Mouse (Mus musculus): Measurements from ENCODE around the gene Aph1b. TPM values are rescaled to one million over a fixed set of nuclear protein-coding genes. Genes with fewer than 3 reads are reported as not detected.
"Not testable (repeated sequence)": the region's sequence is repeated elsewhere in the genome, so short reads cannot be mapped to it uniquely, and the experiment has no call there.

The Aph1b gene
- polyA plus RNA-seq (2012; ENCODE audit: insufficient read depth, low replicate concordance): 0.17 TPM in 1 of 2 replicates, not detected in the other

DNA sequence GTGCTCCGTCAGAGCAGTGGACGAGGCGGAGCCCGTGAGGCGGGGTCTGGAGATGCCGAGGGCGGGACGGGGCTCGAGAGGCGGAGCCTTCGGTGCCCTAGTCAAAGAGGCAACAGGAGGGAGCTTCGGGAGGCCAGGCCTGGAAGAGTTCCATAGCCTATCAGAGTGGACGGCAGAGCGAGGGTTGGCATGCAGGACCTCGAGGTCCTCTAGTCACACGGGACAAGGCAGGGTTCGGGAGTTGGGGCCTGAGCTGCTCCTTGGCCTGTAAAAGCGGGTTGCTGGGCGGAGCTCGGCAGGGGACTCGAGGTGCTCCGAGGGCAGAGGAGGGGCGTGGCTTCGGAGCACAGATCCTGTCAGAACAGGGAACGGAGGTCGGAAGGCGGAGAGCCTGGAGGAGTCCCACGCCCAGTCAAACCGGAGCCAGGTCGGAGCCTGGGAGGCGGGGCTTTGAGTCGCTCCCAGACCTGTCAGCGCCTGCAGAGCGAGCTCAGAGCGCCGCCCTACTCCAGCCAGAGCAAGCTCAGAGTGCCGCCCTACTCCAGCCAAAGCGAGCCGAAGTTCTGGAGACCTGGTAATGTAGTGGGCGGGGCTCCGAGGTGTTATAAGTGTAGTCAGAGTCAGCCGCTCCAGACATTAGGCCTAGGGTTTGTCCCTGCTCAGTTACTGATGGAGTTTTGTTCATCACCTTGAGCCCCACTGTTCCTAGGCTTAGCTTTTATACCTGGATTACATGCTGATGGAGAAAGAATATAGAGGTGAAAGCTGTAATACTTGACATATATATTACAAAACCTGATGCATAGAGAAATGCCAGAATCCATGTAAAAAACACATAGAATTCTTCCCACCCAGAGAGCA is at the start of gene Aph1b:
Gene Aph1b, minus strand, starts transcription at position 27 of the 861 bp plus-strand sequence.
- H3K4me3 ChIP-seq (replicated peaks): peak within 1 kb of the TSS; percentile 97
- TF ChIP-seq GATA1 (IDR thresholded peaks at IDR 0.05; ENCODE audit: borderline replicate concordance, low read length): no peak
- TF ChIP-seq FLI1 (IDR thresholded peaks at IDR 0.05; ENCODE audit: low read length): no peak
- H3K27me3 ChIP-seq (replicated peaks): no peaks in the 10 kb centered on the region
- H3K9me3 ChIP-seq: no peaks in the 10 kb centered on the region
- H3K4me1 ChIP-seq: peaks cover 29% of the 10 kb centered on the region
- no peaks in the 10 kb centered on the region for H3K36me3 ChIP-seq (replicated peaks; ENCODE audit: low read length)

DNA sequence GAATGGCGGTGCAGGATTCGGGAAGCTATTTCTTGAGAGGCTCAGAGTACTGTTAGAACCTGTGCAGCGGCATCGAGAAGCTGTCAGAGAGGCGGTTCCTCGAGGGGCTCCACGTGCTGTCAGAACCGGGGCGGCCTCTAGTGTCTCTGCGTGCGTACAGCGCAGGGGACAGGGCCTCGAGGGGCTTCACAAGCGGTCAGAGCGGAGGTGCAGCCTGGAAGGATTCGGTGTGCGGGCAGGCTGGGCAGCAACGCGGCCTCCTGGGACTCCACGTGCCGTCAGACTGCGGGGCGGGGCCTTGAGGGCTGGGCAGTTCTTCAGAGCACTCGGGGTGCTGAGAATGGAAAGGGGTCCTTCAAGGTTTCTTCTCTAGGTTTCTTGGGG is 39.8 kb upstream of the Aph1b start:
- TF ChIP-seq FLI1 (IDR thresholded peaks at IDR 0.05; ENCODE audit: low read length): no peak
- TF ChIP-seq GATA1 (IDR thresholded peaks at IDR 0.05; ENCODE audit: borderline replicate concordance, low read length): no peak
- Histone ChIP-seq H3K4me1 (peaks cover 46% of the 10 kb centered on the region), H3K36me3 (replicated peaks; ENCODE audit: low read length) (peaks cover 20% of the 10 kb centered on the region), H3K27me3 (replicated peaks) (no peaks in the 10 kb centered on the region), H3K9me3 (no peaks in the 10 kb centered on the region), H3K4me3 (replicated peaks) (peak overlapping the region; percentile 95)

DNA sequence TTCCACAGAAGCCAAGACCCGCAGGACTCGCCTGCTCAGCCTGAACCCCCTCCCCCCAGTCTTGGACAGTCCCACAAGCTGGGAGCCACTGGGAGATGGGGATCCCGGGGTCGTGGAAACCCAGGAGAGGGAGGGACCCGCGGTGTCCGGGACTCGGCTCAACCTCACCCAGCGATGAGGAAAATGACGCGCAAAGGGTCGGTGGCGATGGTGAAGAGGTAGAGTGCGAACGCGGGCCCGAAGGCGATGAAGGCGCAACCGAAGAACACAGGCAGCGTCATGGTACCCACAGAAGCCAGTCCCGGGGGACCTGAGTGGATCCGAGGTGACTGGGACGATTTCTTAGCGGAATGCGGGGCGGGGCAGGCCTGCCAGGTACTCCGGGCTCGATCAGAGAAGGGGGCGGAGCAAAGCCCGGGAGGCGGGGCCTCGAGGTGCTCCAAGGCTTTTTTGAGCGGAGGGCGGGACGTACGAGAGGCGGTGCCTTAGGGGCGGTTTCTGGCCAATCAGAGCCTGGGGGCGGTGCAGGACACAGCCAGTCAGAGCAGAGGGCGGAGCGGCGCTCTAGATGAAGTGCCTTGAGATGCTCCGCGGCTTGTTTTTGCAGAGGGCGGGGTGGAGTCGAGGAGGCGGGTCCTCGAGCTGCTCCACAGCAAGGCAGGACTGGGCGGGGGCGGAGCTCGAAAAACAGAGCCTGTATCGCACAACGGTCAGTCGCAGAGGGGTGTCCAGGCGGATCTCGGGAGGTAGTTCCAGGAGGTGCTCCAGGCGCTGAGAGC is 39.2 kb upstream of the Aph1b start, which contains the start of gene Aph1c:
Gene Aph1c, minus strand, starts transcription at position 409 of the 779 bp plus-strand sequence.
- Histone ChIP-seq H3K27me3 (replicated peaks) (no peaks in the 10 kb centered on the region), H3K4me1 (peaks cover 46% of the 10 kb centered on the region), H3K36me3 (replicated peaks; ENCODE audit: low read length) (peaks cover 14% of the 10 kb centered on the region), H3K9me3 (no peaks in the 10 kb centered on the region), H3K4me3 (replicated peaks) (peak within 1 kb of the TSS; percentile 95)
- no peak for TF ChIP-seq FLI1 (IDR thresholded peaks at IDR 0.05; ENCODE audit: low read length)
- TF ChIP-seq GATA1 (IDR thresholded peaks at IDR 0.05; ENCODE audit: borderline replicate concordance, low read length): no peak

- Histone ChIP-seq H3K9me3 (no peaks in the 10 kb centered on the region), H3K27me3 (replicated peaks) (no peaks in the 10 kb centered on the region), H3K36me3 (replicated peaks; ENCODE audit: low read length) (peaks cover 7% of the 10 kb centered on the region), H3K4me1 (peaks cover 46% of the 10 kb centered on the region), H3K4me3 (replicated peaks) (peak overlapping the region; percentile 95)
- no peak for TF ChIP-seq FLI1 (IDR thresholded peaks at IDR 0.05; ENCODE audit: low read length)
- TF ChIP-seq GATA1 (IDR thresholded peaks at IDR 0.05; ENCODE audit: borderline replicate concordance, low read length): no peak
Observed at GRCm38 (mm10) chr9:66833851-66834250, 38.6 kb upstream of the Aph1b start.

- H3K36me3 ChIP-seq (replicated peaks; ENCODE audit: low read length): no peaks in the 10 kb centered on the region
- TF ChIP-seq GATA1 (IDR thresholded peaks at IDR 0.05; ENCODE audit: borderline replicate concordance, low read length): no peak
- no peak for TF ChIP-seq FLI1 (IDR thresholded peaks at IDR 0.05; ENCODE audit: low read length)
- no peaks in the 10 kb centered on the region for H3K9me3 ChIP-seq
- peak overlapping the region; percentile 5 for H3K4me3 ChIP-seq (replicated peaks)
- H3K4me1 ChIP-seq: peaks cover 55% of the 10 kb centered on the region
- no peaks in the 10 kb centered on the region for H3K27me3 ChIP-seq (replicated peaks)
Observed at GRCm38 (mm10) chr9:66832366-66832908, 37.1 kb upstream of the Aph1b start.

GRCm38 (mm10) chr9:66825990-66826389 is 30.7 kb upstream of the Aph1b start:
- no peak for TF ChIP-seq FLI1 (IDR thresholded peaks at IDR 0.05; ENCODE audit: low read length)
- no peak for TF ChIP-seq GATA1 (IDR thresholded peaks at IDR 0.05; ENCODE audit: borderline replicate concordance, low read length)
- Histone ChIP-seq H3K36me3 (replicated peaks; ENCODE audit: low read length) (peaks cover 9% of the 10 kb centered on the region), H3K4me1 (peaks cover 19% of the 10 kb centered on the region), H3K27me3 (replicated peaks) (no peaks in the 10 kb centered on the region), H3K9me3 (no peaks in the 10 kb centered on the region), H3K4me3 (replicated peaks) (no peak overlapping the region)

GRCm38 (mm10) chr9:66822255-66822654 is 27.0 kb upstream of the Aph1b start:
- H3K36me3 ChIP-seq (replicated peaks; ENCODE audit: low read length): peaks cover 14% of the 10 kb centered on the region
- H3K4me3 ChIP-seq (replicated peaks); H3K27me3 ChIP-seq (replicated peaks); H3K9me3 ChIP-seq: not testable (repeated sequence)
- peaks cover 23% of the 10 kb centered on the region for H3K4me1 ChIP-seq

- Histone ChIP-seq H3K27me3 (replicated peaks) (no peaks in the 10 kb centered on the region), H3K4me1 (peaks cover 24% of the 10 kb centered on the region), H3K36me3 (replicated peaks; ENCODE audit: low read length) (peaks cover 14% of the 10 kb centered on the region), H3K9me3 (no peaks in the 10 kb centered on the region), H3K4me3 (replicated peaks) (no peak overlapping the region)
- TF ChIP-seq FLI1 (IDR thresholded peaks at IDR 0.05; ENCODE audit: low read length): no peak
- TF ChIP-seq GATA1 (IDR thresholded peaks at IDR 0.05; ENCODE audit: borderline replicate concordance, low read length): no peak
Observed at GRCm38 (mm10) chr9:66820996-66821395, 25.7 kb upstream of the Aph1b start.

GRCm38 (mm10) chr9:66813392-66813791 is 18.1 kb upstream of the Aph1b start:
- no peaks in the 10 kb centered on the region for H3K27me3 ChIP-seq (replicated peaks)
- TF ChIP-seq FLI1 (IDR thresholded peaks at IDR 0.05; ENCODE audit: low read length): no peak
- no peak for TF ChIP-seq GATA1 (IDR thresholded peaks at IDR 0.05; ENCODE audit: borderline replicate concordance, low read length)

GRCm38 (mm10) chr9:66805951-66806350 is 10.7 kb upstream of the Aph1b start:
- H3K9me3 ChIP-seq; H3K36me3 ChIP-seq (replicated peaks; ENCODE audit: low read length); H3K4me3 ChIP-seq (replicated peaks); H3K27me3 ChIP-seq (replicated peaks): not testable (repeated sequence)
- peaks cover 18% of the 10 kb centered on the region for H3K4me1 ChIP-seq

More at GRCm38 (mm10) chr9:66813392-66813791, 18.1 kb upstream of the Aph1b start:
- no peak overlapping the region for H3K4me3 ChIP-seq (replicated peaks)
- H3K4me1 ChIP-seq: peaks cover 25% of the 10 kb centered on the region
- H3K36me3 ChIP-seq (replicated peaks; ENCODE audit: low read length): no peaks in the 10 kb centered on the region
- no peaks in the 10 kb centered on the region for H3K9me3 ChIP-seq

All from megakaryocyte, embryonic 14.5 days (primary cell).